8 mouse cellular contexts compared by ENCODE assay signal in the genomic region with DNA sequence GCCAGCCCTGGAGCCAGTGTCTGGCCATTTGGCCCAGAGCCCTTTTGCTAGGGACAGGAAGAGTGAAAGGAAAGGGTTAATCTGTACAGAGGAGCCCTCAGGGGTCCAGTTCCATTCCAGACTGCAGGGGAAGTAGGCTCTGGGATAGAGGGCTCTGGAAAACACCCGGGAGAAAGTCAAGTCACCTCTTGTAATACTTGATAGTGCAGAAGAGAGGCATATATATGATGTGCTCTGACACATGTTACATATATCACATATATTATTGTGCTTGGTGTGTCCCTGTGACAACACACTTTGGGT. TPM values are rescaled to one million over a fixed set of nuclear protein-coding genes. Genes with fewer than 3 reads are reported as not detected.
DNase-seq lines count a peak whose midpoint lies in the region; ATAC-seq and TF ChIP-seq lines count a peak whose summit lies in the region.

No protein-coding gene starts in this region.

- 3% methylated on average over 1 of the region's 1 CpGs for WGBS in heart, embryonic 12.5 days
- WGBS in bone marrow, adult 2 months: 6% methylated on average over 1 of the region's 1 CpGs
- WGBS in forebrain, postnatal 0 days: 0% methylated on average over 1 of the region's 1 CpGs
- 3% methylated on average over 1 of the region's 1 CpGs for WGBS in liver, embryonic 15.5 days (ENCODE audit: insufficient replicate concordance)

- no peaks in the 10 kb centered on the region for H3K36me3 ChIP-seq in heart, embryonic 12.5 days
- H3K36me3 ChIP-seq in forebrain, postnatal 0 days (ENCODE audit: insufficient read depth): no peaks in the 10 kb centered on the region
- H3K36me3 ChIP-seq in liver, embryonic 15.5 days (replicated peaks): no peaks in the 10 kb centered on the region

- 0 out of 2 replicates have a peak, but pooled peaks have one; percentile 15 for ATAC-seq in heart, embryonic 12.5 days (ENCODE audit: insufficient number of reproducible peaks, low FRiP score)
- ATAC-seq in forebrain, postnatal 0 days: peak; percentile 3; the same call in 1 of the 2 replicates
- ATAC-seq in liver, embryonic 15.5 days (ENCODE audit: insufficient read depth): no peak; the same call in 1 of the 2 replicates

- TF ChIP-seq CTCF in bone marrow, adult 2 months (IDR thresholded peaks at IDR 0.05; ENCODE audit: control insufficient read depth, insufficient read depth, low read length): no peak
- TF ChIP-seq CTCF in forebrain, postnatal 0 days (IDR thresholded peaks at IDR 0.05; ENCODE audit: low read depth): no peak

- peak overlapping the region; percentile 57 for H3K4me3 ChIP-seq in heart, embryonic 12.5 days
- no peak overlapping the region for H3K4me3 ChIP-seq in bone marrow, adult 2 months (replicated peaks; ENCODE audit: control insufficient read depth, low read depth, low read length)
- peak overlapping the region; percentile 44; the same call in 1 of the 2 replicates for H3K4me3 ChIP-seq in forebrain, postnatal 0 days (ENCODE audit: low read depth, low read length)
- peak overlapping the region; percentile 59 for H3K4me3 ChIP-seq in liver, embryonic 15.5 days (replicated peaks)

- intact Hi-C loops in left cerebral cortex, postnatal 36 days (cut with DNase I): loop anchor here (2.0 kb wide), 1 partner anchor 86 kb away; a partner anchor contains a TSS

- peak overlapping the region; percentile 97 for H3K4me2 ChIP-seq in heart, embryonic 12.5 days
- H3K4me2 ChIP-seq in forebrain, postnatal 0 days (ENCODE audit: low read depth): peak overlapping the region; percentile 90
- H3K4me2 ChIP-seq in liver, embryonic 15.5 days: peak overlapping the region; percentile 96

- no peak for DNase-seq in heart, adult 18-20 months
- DNase-seq in forebrain, postnatal 0 days: no peak
- DNase-seq in thymus, postnatal 25 days: peak; percentile 40
- DNase-seq in urinary bladder, postnatal 10 days (ENCODE audit: low spot score): no peak
- DNase-seq in left cerebral cortex, postnatal 36 days (ENCODE audit: low spot score in 2 of 2): no peak

- H3K4me1 ChIP-seq in heart, embryonic 12.5 days (replicated peaks): peaks cover 20% of the 10 kb centered on the region
- H3K4me1 ChIP-seq in bone marrow, adult 2 months (ENCODE audit: control insufficient read depth, insufficient read depth, low read length): peaks cover 1% of the 10 kb centered on the region
- peaks cover 13% of the 10 kb centered on the region for H3K4me1 ChIP-seq in forebrain, postnatal 0 days (ENCODE audit: insufficient read depth)
- H3K4me1 ChIP-seq in liver, embryonic 15.5 days (replicated peaks): peaks cover 52% of the 10 kb centered on the region

- peak overlapping the region; percentile 67 for H3K9ac ChIP-seq in heart, embryonic 12.5 days
- no peak overlapping the region for H3K9ac ChIP-seq in forebrain, postnatal 0 days
- peak overlapping the region; percentile 66 for H3K9ac ChIP-seq in liver, embryonic 15.5 days

- H3K27ac ChIP-seq in heart, embryonic 12.5 days (ENCODE audit: poor library complexity, severe bottlenecking): no peak overlapping the region
- H3K27ac ChIP-seq in bone marrow, adult 2 months (ENCODE audit: control insufficient read depth, insufficient read depth, low read depth, low read length, poor library complexity): peak overlapping the region; percentile 70
- peak overlapping the region; percentile 40; the same call in 1 of the 2 replicates for H3K27ac ChIP-seq in forebrain, postnatal 0 days (ENCODE audit: low read depth, low read length)
- peak overlapping the region; percentile 89 for H3K27ac ChIP-seq in liver, embryonic 15.5 days (replicated peaks)

- H3K9me3 ChIP-seq in heart, embryonic 12.5 days (replicated peaks): no peaks in the 10 kb centered on the region
- H3K9me3 ChIP-seq in forebrain, postnatal 0 days (ENCODE audit: low read length): no peaks in the 10 kb centered on the region
- H3K9me3 ChIP-seq in liver, embryonic 15.5 days (replicated peaks): no peaks in the 10 kb centered on the region

- TF ChIP-seq POLR2A in bone marrow, adult 2 months (IDR thresholded peaks at IDR 0.05; ENCODE audit: borderline replicate concordance, control insufficient read depth, low read depth, low read length): no peak

- H3K27me3 ChIP-seq in heart, embryonic 12.5 days (replicated peaks): peaks cover 8% of the 10 kb centered on the region; the same call in 1 of the 2 replicates
- no peaks in the 10 kb centered on the region for H3K27me3 ChIP-seq in forebrain, postnatal 0 days (ENCODE audit: insufficient read depth, low read length)
- no peaks in the 10 kb centered on the region; the same call in 1 of the 2 replicates for H3K27me3 ChIP-seq in liver, embryonic 15.5 days

RNA-seq across cellular contexts. Expression of a gene that starts 49.5 kb away (rescaled TPM):
- 16.0 and 17.9 TPM in 2 replicates for polyA plus RNA-seq in heart, embryonic 12.5 days (2016; fragmentation: Nextera tagmentation; extraction: Ambion mirVana)
- total RNA-seq in heart, adult 18-20 months (2021): 10 to 100 TPM; 18.7 to 21.8 TPM
- 17.1 and 25.3 TPM in 2 replicates for polyA plus RNA-seq in bone marrow, adult 2 months (2011; ENCODE audit: insufficient read depth, insufficient read length, low replicate concordance, missing spikeins)
- total RNA-seq in forebrain, postnatal 0 days (2014; rRNA removed): 27.8 and 29.9 TPM in 2 replicates
- 13.9 and 14.9 TPM in 2 replicates for polyA plus RNA-seq in forebrain, postnatal 0 days (2015; fragmentation: Nextera tagmentation; extraction: Ambion mirVana)
- 9.9 and 11.6 TPM in 2 replicates for polyA plus RNA-seq in liver, embryonic 15.5 days (2015; fragmentation: Nextera tagmentation; extraction: Ambion mirVana)
- 10 to 100 TPM; 30.9 to 44.9 TPM for total RNA-seq in left cerebral cortex, postnatal 36 days (2021)
